Mouse (Mus musculus) neural tube, embryonic 13.5 days (tissue): ENCODE data around the gene Slc18b1. TPM values are rescaled to one million over a fixed set of nuclear protein-coding genes. Genes with fewer than 3 reads are reported as not detected.
"Not testable (repeated sequence)": the region's sequence is repeated elsewhere in the genome, so short reads cannot be mapped to it uniquely, and the experiment has no call there.

Experiments
- ATAC-seq: fragments of 200-750 bp; cut with Nextera tagmentation; 2 replicates; pipeline ENCODE4 v1.8.0; 2017; ENCODE audit warnings: low read depth, mild to moderate bottlenecking, moderate TSS enrichment, moderate library complexity
- H3K27ac ChIP-seq: fragments of 300-500 bp; sonication (generic); replicated peaks from 2 replicates; pipeline ENCODE4 v1.5.1; 2015; ENCODE audit warnings: moderate library complexity, mild to moderate bottlenecking, inconsistent platforms
- H3K27me3 ChIP-seq: fragments of 300-500 bp; sonication (generic); 2 replicates; pipeline ENCODE4 v1.6.1; 2015; ENCODE audit warnings: mild to moderate bottlenecking, inconsistent platforms
- H3K36me3 ChIP-seq: fragments of 300-500 bp; sonication (generic); 2 replicates; pipeline ENCODE4 v1.6.1; 2015; ENCODE audit warnings: mild to moderate bottlenecking, inconsistent platforms
- H3K4me1 ChIP-seq: fragments of 300-500 bp; sonication (generic); replicated peaks from 2 replicates; pipeline ENCODE4 v1.6.1; 2015; ENCODE audit warnings: inconsistent platforms
- H3K4me2 ChIP-seq: fragments of 300-500 bp; sonication (generic); 2 replicates; pipeline ENCODE4 v1.6.1; 2015; ENCODE audit warnings: inconsistent platforms, mild to moderate bottlenecking, moderate library complexity
- H3K4me3 ChIP-seq: fragments of 300-500 bp; sonication (generic); 2 replicates; pipeline ENCODE4 v1.5.1; 2015; ENCODE audit warnings: mild to moderate bottlenecking, inconsistent platforms
- H3K9ac ChIP-seq: fragments of 300-500 bp; sonication (generic); 2 replicates; pipeline ENCODE4 v1.6.1; 2015; ENCODE audit warnings: moderate library complexity, mild to moderate bottlenecking, inconsistent platforms
- H3K9me3 ChIP-seq: fragments of 300-500 bp; sonication (generic); 2 replicates; pipeline ENCODE4 v1.6.1; 2016; ENCODE audit warnings: inconsistent platforms
- WGBS: fragments of 180-500 bp; shearing (Covaris S2); methylation state at CpG from one replicate; pipeline ENCODE4 v1.1.7; 2015; 5-methylcytosine and 5-hydroxymethylcytosine counted together
- polyA plus RNA-seq: library from polyadenylated mRNA; unstranded; fragments of >200 nt; fragmentation: Nextera tagmentation; extraction: Ambion mirVana; gene quantifications from 2 replicates; pipeline ENCODE4 v1.2.1, GENCODE M21; 2015

Gene Slc18b1
- polyA plus RNA-seq, result 19.4 and 21.2 TPM in 2 replicates

DNA sequence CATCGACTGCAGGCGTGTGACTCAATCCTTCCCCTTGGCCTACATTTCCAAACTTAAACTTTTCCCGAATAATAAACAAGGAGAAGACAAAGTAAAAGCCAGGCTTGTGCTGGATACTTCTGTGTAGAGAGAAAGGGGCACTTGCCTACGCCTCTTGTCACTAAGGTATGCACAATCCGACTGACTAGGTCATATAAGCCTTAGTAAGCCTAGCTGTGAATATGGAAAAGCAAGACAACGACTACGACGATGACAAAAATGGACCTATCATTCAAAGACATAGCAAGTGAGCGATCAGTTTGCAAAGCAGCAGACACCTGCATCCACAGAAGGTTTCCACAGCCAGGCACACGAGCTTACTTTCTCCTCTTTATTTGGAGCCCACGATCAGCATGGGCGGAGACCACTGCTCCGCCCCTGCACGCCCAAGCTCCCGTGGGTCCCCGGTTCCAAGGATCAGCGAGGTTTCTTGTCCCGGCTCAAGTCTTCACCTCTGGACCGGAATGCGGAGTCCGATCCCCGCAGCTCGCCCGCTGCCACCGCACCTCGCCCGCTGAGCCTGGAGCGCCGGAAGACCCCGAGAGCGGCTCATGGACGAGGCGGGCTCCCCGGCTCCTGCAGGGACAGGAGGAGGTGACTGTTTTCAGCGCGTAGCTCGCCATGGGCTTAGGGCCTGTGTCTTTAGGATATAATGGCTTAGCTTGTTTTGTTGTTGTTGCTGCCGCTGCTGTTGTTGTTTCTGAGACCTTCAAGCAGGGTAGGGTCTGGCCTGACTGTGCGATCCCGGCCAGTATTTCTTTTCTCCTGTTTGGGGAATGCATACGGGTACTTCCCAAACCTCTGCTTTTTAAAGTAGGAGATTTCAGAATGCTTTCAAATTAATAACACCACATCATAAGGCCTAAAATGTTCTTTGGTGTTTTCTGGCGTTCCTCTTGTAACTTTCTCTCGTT is at the start of gene Slc18b1:
Gene Slc18b1 (plus strand): TSS at position 436 of the 953 bp plus-strand sequence.
- Histone ChIP-seq H3K36me3 (peaks cover 19% of the 10 kb centered on the region), H3K4me2 (peak within 1 kb of the TSS; percentile 69), H3K9me3 (no peaks in the 10 kb centered on the region), H3K4me3 (peak within 1 kb of the TSS; percentile 66), H3K4me1 (peaks cover 26% of the 10 kb centered on the region), H3K27me3 (no peaks in the 10 kb centered on the region), H3K9ac (peak within 1 kb of the TSS; percentile 80), H3K27ac (peak within 1 kb of the TSS; percentile 67)
- WGBS, result 4% methylated on average over 43 of the region's 43 CpGs
- peak; percentile 84 for ATAC-seq

DNA sequence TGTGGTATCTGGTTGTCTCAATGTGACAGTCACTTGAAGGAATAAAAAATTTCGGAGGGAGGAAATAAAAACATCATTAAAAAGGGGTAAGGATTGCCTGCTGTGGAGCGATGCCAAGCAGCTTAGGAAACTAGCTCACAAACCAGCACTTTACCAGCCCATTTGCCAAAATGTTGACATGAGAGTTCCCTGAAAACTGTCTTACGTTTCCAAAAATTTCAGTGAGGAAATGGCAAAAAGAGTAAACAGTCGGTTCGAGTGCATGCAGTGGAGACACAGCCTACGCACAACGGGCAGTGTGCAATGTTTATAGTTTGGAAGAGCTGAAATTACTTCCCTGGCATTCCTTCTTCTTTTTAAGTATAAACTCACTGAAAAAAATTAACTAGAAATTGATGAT is 42.6 kb upstream of the Slc18b1 start:
- H3K36me3 ChIP-seq, result no peaks in the 10 kb centered on the region
- H3K27me3 ChIP-seq, result no peaks in the 10 kb centered on the region
- H3K4me3 ChIP-seq, result no peak overlapping the region
- H3K9ac ChIP-seq, result no peak overlapping the region
- no peaks in the 10 kb centered on the region for H3K4me1 ChIP-seq
- no peak for ATAC-seq
- H3K4me2 ChIP-seq, result no peak overlapping the region
- no peak overlapping the region for H3K27ac ChIP-seq
- WGBS, result 83% methylated on average over 7 of the region's 7 CpGs
- no peaks in the 10 kb centered on the region for H3K9me3 ChIP-seq

DNA sequence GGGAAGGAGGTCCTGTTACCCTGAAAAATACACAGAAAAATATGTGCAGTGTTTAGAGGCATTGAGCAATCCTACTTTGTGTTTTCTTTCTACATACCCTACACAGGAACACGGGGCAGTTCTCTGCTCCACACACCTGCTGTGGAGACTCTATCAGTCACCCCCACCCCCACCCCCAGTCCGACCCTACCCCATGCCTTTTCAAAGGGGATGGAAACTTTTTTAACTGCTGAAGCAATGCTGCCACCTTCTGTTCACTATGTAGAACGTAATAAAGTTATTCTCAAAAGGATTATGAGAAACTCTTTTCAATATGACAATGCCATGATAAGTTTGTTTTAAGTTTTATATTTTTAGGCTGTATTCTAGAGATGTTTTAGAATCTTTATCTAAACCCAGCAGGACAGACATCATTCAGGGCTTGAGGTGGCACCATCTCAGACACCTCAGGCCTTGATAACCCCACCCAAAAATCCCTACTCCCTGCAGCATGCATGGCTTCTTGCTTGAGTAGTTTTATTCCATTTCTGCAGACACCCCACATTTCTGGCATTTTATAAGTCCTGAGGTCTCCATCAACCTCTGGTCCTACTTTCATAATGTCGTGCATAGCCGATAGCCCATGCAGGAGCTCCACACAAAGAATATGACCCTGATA is 19.4 kb upstream of the Slc18b1 start:
- WGBS, result 36% methylated on average over 5 of the region's 5 CpGs

GRCm38 (mm10) chr10:23780539-23781275 is 16.1 kb upstream of the Slc18b1 start:
- no peaks in the 10 kb centered on the region for H3K27me3 ChIP-seq
- H3K4me3 ChIP-seq, result no peak overlapping the region
- H3K27ac ChIP-seq, result no peak overlapping the region
- H3K4me2 ChIP-seq, result no peak overlapping the region
- peaks cover 17% of the 10 kb centered on the region for H3K4me1 ChIP-seq
- no peak for ATAC-seq
- 87% methylated on average over 6 of the region's 6 CpGs for WGBS
- no peaks in the 10 kb centered on the region for H3K9me3 ChIP-seq
- H3K36me3 ChIP-seq, result peaks cover 36% of the 10 kb centered on the region
- no peak overlapping the region for H3K9ac ChIP-seq

More for the DNA sequence above, 19.4 kb upstream of the Slc18b1 start:
- no peak overlapping the region for H3K27ac ChIP-seq
- H3K9me3 ChIP-seq, result no peaks in the 10 kb centered on the region
- no peak overlapping the region for H3K9ac ChIP-seq
- peaks cover 5% of the 10 kb centered on the region; the same call in 1 of the 2 replicates for H3K36me3 ChIP-seq
- 0 out of 2 replicates have a peak, but pooled peaks have one; percentile 54 for ATAC-seq
- no peak overlapping the region for H3K4me2 ChIP-seq
- H3K4me3 ChIP-seq, result no peak overlapping the region
- no peaks in the 10 kb centered on the region for H3K27me3 ChIP-seq
- no peaks in the 10 kb centered on the region for H3K4me1 ChIP-seq

GRCm38 (mm10) chr10:23781760-23782735 is 14.7 kb upstream of the Slc18b1 start:
- Histone ChIP-seq H3K9ac (no peak overlapping the region), H3K4me1 (peaks cover 24% of the 10 kb centered on the region), H3K27me3 (no peaks in the 10 kb centered on the region), H3K4me2 (no peak overlapping the region), H3K4me3 (no peak overlapping the region), H3K27ac (no peak overlapping the region), H3K36me3 (peaks cover 37% of the 10 kb centered on the region), H3K9me3 (no peaks in the 10 kb centered on the region)
- no peak for ATAC-seq
- WGBS, result 85% methylated on average over 11 of the region's 11 CpGs

- WGBS, result 49% methylated on average over 2 of the region's 2 CpGs
- Histone ChIP-seq H3K9me3 (no peaks in the 10 kb centered on the region), H3K27ac (no peak overlapping the region), H3K4me3 (no peak overlapping the region), H3K27me3 (no peaks in the 10 kb centered on the region), H3K9ac (no peak overlapping the region), H3K4me1 (peaks cover 26% of the 10 kb centered on the region), H3K4me2 (no peak overlapping the region), H3K36me3 (peaks cover 37% of the 10 kb centered on the region)
- ATAC-seq, result no peak
Observed at GRCm38 (mm10) chr10:23782855-23783492, 13.8 kb upstream of the Slc18b1 start.

- no peak for ATAC-seq
- Histone ChIP-seq H3K9me3 (no peaks in the 10 kb centered on the region), H3K4me2 (no peak overlapping the region), H3K27me3 (no peaks in the 10 kb centered on the region), H3K4me1 (peaks cover 31% of the 10 kb centered on the region), H3K27ac (no peak overlapping the region), H3K9ac (no peak overlapping the region), H3K36me3 (peaks cover 37% of the 10 kb centered on the region), H3K4me3 (no peak overlapping the region)
- WGBS, result 26% methylated on average over 2 of the region's 2 CpGs
Observed at GRCm38 (mm10) chr10:23783493-23783884, 13.3 kb upstream of the Slc18b1 start.

GRCm38 (mm10) chr10:23784121-23784520 is 12.7 kb upstream of the Slc18b1 start:
- no peak for ATAC-seq
- H3K36me3 ChIP-seq, result peaks cover 37% of the 10 kb centered on the region
- no peak overlapping the region for H3K27ac ChIP-seq
- H3K4me2 ChIP-seq, result no peak overlapping the region
- no peak overlapping the region for H3K4me3 ChIP-seq
- H3K9me3 ChIP-seq, result no peaks in the 10 kb centered on the region
- H3K9ac ChIP-seq, result no peak overlapping the region
- H3K4me1 ChIP-seq, result peaks cover 33% of the 10 kb centered on the region
- no peaks in the 10 kb centered on the region for H3K27me3 ChIP-seq
- WGBS, result 35% methylated on average over 2 of the region's 2 CpGs

- 37% methylated on average over 7 of the region's 7 CpGs for WGBS
- not testable (repeated sequence) for ATAC-seq, H3K9me3 ChIP-seq
Observed at GRCm38 (mm10) chr10:23785599-23785998, 11.2 kb upstream of the Slc18b1 start.

GRCm38 (mm10) chr10:23786040-23786439 is 10.7 kb upstream of the Slc18b1 start:
- peak overlapping the region; percentile 84 for H3K4me2 ChIP-seq
- H3K4me1 ChIP-seq, result peaks cover 33% of the 10 kb centered on the region
- peaks cover 31% of the 10 kb centered on the region for H3K36me3 ChIP-seq
- 0% methylated on average over 4 of the region's 4 CpGs for WGBS
- no peak for ATAC-seq
- peak overlapping the region; percentile 96 for H3K9ac ChIP-seq
- no peak overlapping the region for H3K27ac ChIP-seq
- no peaks in the 10 kb centered on the region for H3K27me3 ChIP-seq
- peak overlapping the region; percentile 91 for H3K4me3 ChIP-seq
- H3K9me3 ChIP-seq, result no peaks in the 10 kb centered on the region

More at GRCm38 (mm10) chr10:23785599-23785998, 11.2 kb upstream of the Slc18b1 start:
- Histone ChIP-seq H3K36me3 (peaks cover 35% of the 10 kb centered on the region), H3K4me1 (peaks cover 33% of the 10 kb centered on the region), H3K9ac (peak overlapping the region; percentile 96), H3K4me3 (peak overlapping the region; percentile 91), H3K4me2 (peak overlapping the region; percentile 84)
- not testable (repeated sequence) for H3K27ac ChIP-seq, H3K27me3 ChIP-seq
